Mouse (Mus musculus): ENCODE data around the gene Tmem115.
"Not testable (repeated sequence)": the region's sequence is repeated elsewhere in the genome, so short reads cannot be mapped to it uniquely, and the experiment has no call there.

Tmem115 gene

GRCm38 (mm10) chr9:107551117-107551889, 17.6 kb downstream of the Tmem115 start, which contains the start of gene Rassf1:
Gene Rassf1 (plus strand): TSS chr9:107551555.
- DNase-seq: peak; percentile 81 to 82

- no peak for DNase-seq
Observed at GRCm38 (mm10) chr9:107551890-107552355, 18.2 kb downstream of the Tmem115 start.

GRCm38 (mm10) chr9:107552690-107553393, 19.1 kb downstream of the Tmem115 start:
- no peak for DNase-seq

GRCm38 (mm10) chr9:107553541-107554318, 20.0 kb downstream of the Tmem115 start:
- DNase-seq: no peak

DNA sequence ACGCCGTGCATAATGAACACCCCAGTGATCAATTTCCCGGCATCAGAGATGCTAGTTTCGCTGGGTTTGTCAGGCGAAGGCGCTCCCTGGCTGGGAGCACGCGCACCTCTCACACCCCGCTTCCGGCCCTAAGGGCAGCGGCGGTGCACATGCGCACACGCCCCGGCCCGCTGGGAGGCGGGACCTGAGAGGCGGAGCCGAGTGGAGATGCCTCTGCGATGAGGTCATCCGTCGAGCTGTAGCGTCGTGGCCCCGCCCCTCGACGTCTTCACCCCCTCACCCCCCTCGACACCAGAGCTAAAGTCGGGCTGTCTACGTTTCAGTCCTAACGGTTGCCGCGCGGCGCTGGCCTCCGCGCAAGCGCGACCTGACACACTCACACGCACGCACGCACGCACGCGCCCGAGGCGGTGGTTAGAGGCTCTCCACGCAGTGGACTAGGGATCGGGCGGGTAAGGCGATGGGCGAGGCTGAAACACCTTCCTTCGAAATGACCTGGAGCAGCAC, 20.6 kb downstream of the Tmem115 start:
- peak; percentile 95 for DNase-seq

GRCm38 (mm10) chr9:107555031-107555457, 21.3 kb downstream of the Tmem115 start:
- DNase-seq: peak; percentile 59 to 66

DNA sequence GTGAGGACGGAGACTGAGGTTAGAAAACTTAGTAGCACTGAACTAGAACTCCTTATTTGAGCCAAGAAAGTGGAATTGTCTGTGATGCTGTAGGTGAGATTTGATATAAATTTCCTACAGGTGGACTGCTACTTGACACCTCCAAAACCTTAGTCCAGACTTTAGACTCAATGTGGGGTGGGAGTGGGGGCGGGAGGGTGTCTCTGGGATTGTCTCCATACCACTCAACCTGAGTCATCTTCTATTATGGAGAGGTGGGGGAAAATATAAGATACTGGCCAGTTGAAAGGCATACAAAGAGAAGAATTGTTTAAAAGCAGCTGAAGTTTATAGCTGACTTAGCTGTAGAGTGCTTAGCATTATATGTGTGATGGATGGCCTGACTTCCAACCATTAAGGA, 22.0 kb downstream of the Tmem115 start:
- DNase-seq: no peak

DNA sequence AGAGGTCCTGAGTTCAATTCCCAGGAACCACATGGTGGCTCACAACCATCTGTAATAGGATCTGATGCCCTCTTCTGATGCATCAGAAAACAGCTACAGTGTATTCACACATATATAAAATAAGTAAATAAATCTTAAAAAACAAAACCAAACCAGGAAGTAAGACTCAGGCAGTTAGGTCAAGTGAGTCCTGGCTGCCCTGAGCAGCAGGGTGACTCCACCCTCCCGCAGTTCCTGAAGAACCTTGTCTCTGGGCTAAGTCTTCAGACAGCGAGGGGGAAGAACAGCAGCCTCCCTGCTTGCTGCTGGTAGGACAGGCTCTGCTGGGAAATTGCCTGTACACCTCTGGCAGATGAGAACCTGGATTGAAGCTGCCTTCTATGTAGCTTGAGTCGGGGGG, 22.6 kb downstream of the Tmem115 start:
- no peak for DNase-seq

GRCm38 (mm10) chr9:107563029-107563581, 29.4 kb downstream of the Tmem115 start, which contains the start of gene Tusc2:
Gene Tusc2 (plus strand): TSS chr9:107563255.
- peak; percentile 97 for DNase-seq

GRCm38 (mm10) chr9:107565556-107565955, 31.8 kb downstream of the Tmem115 start:
- DNase-seq: not testable (repeated sequence)

GRCm38 (mm10) chr9:107566041-107566709, 32.4 kb downstream of the Tmem115 start:
- peak; percentile 90 to 95 for DNase-seq

- DNase-seq: peak; percentile 67 to 82
Observed at GRCm38 (mm10) chr9:107566855-107567254, 33.1 kb downstream of the Tmem115 start.

- peak; percentile 89 to 91 for DNase-seq
Observed at GRCm38 (mm10) chr9:107567702-107568319, 34.1 kb downstream of the Tmem115 start, which contains the start of gene Hyal2. Gene Hyal2 (plus strand): TSS chr9:107567945.

- peak; percentile 91 to 92 for DNase-seq
Observed at GRCm38 (mm10) chr9:107568331-107569261, 34.9 kb downstream of the Tmem115 start.

- DNase-seq: no peak
Observed at GRCm38 (mm10) chr9:107569270-107569669, 35.5 kb downstream of the Tmem115 start.

- no peak for DNase-seq
Observed at GRCm38 (mm10) chr9:107570016-107570415, 36.3 kb downstream of the Tmem115 start.

DNA sequence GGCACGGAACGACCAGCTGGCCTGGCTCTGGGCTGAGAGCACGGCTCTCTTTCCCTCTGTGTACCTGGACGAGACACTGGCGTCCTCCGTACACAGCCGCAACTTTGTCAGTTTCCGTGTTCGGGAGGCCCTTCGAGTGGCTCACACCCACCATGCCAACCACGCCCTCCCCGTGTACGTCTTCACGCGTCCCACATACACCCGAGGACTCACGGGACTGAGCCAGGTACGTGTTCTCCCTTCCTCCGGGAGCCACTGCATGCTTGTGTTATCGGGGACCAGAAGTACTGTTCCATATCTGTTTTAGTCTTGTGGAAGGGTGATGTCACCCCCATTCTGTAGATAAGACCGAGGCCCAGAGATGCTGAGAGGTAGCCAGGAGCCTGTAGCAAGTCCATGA, 37.1 kb downstream of the Tmem115 start:
- DNase-seq: no peak

DNA sequence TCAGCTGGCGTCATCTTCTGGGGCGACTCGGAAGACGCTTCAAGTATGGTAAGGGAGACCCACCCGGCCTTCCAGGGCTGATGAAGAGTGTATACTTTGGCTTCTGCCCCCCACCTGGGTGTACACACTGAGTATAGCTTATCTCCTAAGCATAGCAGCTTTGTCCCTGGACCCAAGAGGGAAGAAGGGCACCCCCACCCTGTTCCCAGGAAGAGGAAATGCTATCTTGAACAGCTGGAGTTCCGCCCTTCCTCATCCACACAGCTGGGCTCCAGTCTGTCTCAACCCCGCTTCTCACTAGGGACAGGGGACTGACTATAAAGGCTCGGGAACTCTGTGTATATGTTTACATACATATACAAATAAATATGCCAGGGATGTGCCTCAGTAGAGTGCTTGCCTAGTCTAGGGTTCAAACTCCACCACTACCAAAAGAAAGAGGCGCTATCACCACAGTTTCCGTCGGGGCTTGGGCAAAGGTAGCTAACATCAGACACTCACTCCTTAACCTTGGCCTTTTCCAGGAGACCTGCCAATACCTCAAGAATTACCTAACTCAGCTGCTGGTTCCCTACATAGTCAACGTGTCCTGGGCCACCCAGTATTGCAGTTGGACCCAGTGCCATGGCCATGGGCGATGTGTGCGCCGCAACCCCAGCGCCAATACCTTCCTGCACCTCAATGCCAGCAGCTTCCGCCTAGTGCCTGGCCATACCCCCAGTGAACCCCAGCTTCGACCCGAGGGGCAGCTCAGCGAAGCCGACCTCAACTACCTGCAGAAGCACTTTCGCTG, 38.0 kb downstream of the Tmem115 start:
- peak in 1 of 2 experiments; percentile 64 for DNase-seq

GRCm38 (mm10) chr9:107572327-107572662, 38.5 kb downstream of the Tmem115 start:
- DNase-seq: no peak

All from kidney, adult 8-10 months (tissue).